Mouse (Mus musculus) megakaryocyte, embryonic 14.5 days (primary cell): Measurements from ENCODE around the gene Prkca. TPM values are rescaled to one million over a fixed set of nuclear protein-coding genes. Genes with fewer than 3 reads are reported as not detected.

Source experiments
- H3K27me3 ChIP-seq: replicated peaks from 2 replicates; pipeline ENCODE3; 2012; ENCODE audit warnings: inconsistent platforms
- H3K36me3 ChIP-seq: replicated peaks from 2 replicates; pipeline ENCODE3; 2012; ENCODE audit warnings: low read length, inconsistent platforms, mixed read lengths
- H3K4me1 ChIP-seq: 2 replicates; pipeline ENCODE4 v1.6.1; 2012; ENCODE audit warnings: inconsistent platforms
- H3K4me3 ChIP-seq: replicated peaks from 2 replicates; pipeline ENCODE3; 2012; ENCODE audit warnings: moderate library complexity, mild to moderate bottlenecking, inconsistent platforms
- H3K9me3 ChIP-seq: 2 replicates; pipeline ENCODE4 v1.6.1; 2012; ENCODE audit warnings: inconsistent platforms
- FLI1 ChIP-seq: IDR thresholded peaks from 2 replicates; pipeline ENCODE4 v1.6.1; 2012; ENCODE audit warnings: low read length, inconsistent platforms, mixed read lengths
- GATA1 ChIP-seq: IDR thresholded peaks from 3 replicates; pipeline ENCODE4 v1.6.1; 2012; ENCODE audit warnings: mixed read lengths, low read length, inconsistent platforms, borderline replicate concordance
- polyA plus RNA-seq: library from polyadenylated mRNA; stranded (reverse); fragments of >175 nt; gene quantifications from 2 replicates; pipeline ENCODE4 v1.2.3, GENCODE M21; 2012; ENCODE audit warnings: low replicate concordance; ENCODE audit not compliant: insufficient read depth

Gene Prkca
- polyA plus RNA-seq: 35.7 and 36.2 TPM in 2 replicates

DNA sequence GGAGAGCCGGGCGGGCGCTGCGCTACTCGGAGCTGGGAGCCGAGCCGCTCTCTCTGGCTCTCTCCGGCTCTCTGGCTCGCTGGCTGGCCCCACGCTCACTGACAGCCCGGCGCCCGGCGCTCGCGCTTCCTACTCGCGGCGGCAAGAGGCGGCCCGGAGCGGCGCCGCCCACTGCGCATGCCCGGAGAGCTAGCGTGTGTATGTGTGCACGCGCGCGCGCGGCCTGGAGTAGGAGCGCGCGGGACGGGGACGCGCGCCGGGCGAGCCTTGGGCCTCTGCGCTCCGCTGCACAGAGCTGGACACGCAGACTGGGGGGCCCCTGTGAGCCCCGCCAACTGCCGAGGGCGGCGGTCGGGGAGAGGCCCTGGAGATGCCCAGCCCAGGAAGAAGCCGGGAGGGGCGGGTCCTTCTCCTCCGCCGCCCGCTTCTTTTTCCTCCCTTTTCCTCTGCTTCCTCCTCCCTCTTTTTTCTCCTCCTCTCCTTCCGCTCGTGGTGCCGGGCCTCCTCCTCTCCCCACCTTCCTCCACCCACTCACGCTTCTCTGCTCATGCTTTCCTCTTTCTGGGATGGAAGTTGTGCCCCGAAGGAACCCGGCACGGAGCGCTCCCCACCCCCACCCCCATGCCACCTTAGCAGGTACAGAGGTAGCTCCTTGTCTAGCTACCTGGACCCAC is at the start of gene Prkca:
Prkca (minus strand) TSS at position 140 of the 674 bp plus-strand sequence.
- Histone ChIP-seq H3K4me3 (peak within 1 kb of the TSS; percentile 93), H3K4me1 (peaks cover 43% of the 10 kb centered on the region), H3K9me3 (no peaks in the 10 kb centered on the region), H3K36me3 (peaks cover 30% of the 10 kb centered on the region), H3K27me3 (peaks cover 17% of the 10 kb centered on the region)
- TF ChIP-seq GATA1 (no peak), FLI1 (no peak)

DNA sequence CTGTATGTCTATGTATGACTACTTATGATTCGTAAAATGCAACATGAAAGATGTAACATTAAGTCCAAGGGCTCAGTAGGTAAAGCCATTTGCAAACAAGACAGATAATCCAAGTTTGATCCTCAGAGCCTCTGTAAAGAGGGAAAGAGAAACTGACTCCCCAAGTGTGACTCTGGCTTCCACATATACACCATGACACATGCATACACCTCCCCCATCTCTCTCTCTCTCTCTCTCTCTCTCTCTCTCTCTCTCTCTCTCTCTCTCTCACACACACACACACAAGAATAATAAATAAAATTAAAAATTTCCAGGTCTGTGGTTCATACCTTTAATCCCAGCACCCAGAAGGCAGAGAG is 41.9 kb upstream of the Prkca start:
- Histone ChIP-seq H3K9me3 (peaks cover 11% of the 10 kb centered on the region), H3K4me1 (peaks cover 6% of the 10 kb centered on the region), H3K27me3 (peaks cover 9% of the 10 kb centered on the region), H3K4me3 (no peak overlapping the region), H3K36me3 (no peaks in the 10 kb centered on the region)
- TF ChIP-seq FLI1 (no peak), GATA1 (no peak)

DNA sequence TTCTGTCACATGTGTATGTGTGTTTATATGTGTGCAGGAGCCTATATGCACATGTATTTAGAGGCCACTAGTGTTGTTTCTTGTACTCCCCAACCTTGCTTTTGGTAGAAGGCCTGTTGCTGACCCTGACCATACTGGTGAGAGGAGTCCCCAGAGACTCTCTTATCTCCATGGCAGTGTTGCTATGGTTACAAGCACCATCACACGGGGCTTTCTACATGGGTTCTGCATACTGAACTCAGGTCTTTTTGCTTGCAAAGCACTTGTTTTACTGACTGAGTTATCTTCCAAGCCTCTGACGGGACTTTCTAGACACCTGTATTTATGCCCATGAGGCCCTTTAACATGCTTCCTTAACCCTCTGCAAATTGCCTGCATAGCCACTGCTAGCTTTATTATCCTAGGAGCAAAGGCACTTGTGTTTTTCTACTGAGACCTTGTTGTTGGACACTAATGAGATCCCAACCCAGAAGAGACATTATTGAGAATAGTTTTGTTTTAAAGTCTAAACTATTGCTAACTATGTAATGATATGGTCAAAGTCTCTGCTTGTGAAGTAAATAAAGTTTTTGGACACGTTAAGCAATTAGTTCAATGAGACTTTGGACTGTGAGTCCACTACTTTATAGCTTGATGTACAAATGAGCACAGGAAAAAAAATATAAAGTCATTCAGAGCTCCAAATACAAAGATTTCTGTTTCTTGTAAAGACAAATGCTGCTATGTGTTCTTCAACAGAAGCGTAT is 41.4 kb upstream of the Prkca start:
- Histone ChIP-seq H3K9me3 (peaks cover 11% of the 10 kb centered on the region), H3K27me3 (peaks cover 9% of the 10 kb centered on the region), H3K4me1 (peaks cover 11% of the 10 kb centered on the region), H3K36me3 (no peaks in the 10 kb centered on the region), H3K4me3 (no peak overlapping the region)
- no peak for TF ChIP-seq GATA1
- TF ChIP-seq FLI1: no peak

DNA sequence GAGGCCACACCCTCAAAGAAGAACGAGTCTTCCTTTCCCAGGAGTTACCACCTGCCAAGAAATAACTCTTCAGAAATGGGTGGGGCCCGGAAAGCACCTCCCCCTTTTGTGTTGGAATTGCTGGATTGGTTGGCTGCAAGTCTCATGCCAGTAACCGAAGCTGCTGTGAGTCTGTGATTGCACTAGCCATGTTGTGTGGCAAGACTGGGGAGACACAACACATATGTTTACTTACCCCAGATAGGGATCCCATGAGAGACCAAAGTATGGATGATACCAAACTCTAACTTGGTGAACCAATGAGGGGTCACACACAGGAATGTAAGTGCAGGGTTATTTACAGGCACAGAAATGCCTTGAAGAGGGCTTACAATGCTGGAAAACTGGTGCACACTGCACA is 38.9 kb upstream of the Prkca start:
- Histone ChIP-seq H3K27me3 (peaks cover 12% of the 10 kb centered on the region), H3K4me1 (peaks cover 28% of the 10 kb centered on the region), H3K36me3 (no peaks in the 10 kb centered on the region), H3K9me3 (peaks cover 11% of the 10 kb centered on the region), H3K4me3 (no peak overlapping the region)
- TF ChIP-seq FLI1 (no peak), GATA1 (no peak)

DNA sequence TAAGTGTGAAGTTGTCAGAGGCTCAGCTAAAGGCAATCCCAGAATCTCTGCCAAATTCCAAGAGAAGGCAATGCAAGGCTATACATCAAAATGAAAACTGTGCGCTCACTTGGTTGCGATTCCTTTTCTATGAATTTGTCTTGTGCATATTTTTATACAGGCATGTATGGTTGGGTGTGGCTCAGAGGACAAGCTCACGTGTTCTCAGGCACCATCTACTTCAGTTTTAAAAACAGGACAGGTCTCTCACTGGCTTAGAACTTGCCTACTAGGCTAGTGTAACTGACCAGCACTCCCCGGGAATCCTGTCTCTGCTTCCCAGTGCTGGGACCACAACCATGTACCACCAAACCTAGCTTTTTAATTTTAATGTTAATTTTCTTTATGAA is 34.6 kb upstream of the Prkca start:
- Histone ChIP-seq H3K4me3 (no peak overlapping the region), H3K27me3 (peaks cover 14% of the 10 kb centered on the region), H3K9me3 (peaks cover 12% of the 10 kb centered on the region), H3K4me1 (peaks cover 50% of the 10 kb centered on the region), H3K36me3 (no peaks in the 10 kb centered on the region)
- no peak for TF ChIP-seq GATA1
- TF ChIP-seq FLI1: no peak

DNA sequence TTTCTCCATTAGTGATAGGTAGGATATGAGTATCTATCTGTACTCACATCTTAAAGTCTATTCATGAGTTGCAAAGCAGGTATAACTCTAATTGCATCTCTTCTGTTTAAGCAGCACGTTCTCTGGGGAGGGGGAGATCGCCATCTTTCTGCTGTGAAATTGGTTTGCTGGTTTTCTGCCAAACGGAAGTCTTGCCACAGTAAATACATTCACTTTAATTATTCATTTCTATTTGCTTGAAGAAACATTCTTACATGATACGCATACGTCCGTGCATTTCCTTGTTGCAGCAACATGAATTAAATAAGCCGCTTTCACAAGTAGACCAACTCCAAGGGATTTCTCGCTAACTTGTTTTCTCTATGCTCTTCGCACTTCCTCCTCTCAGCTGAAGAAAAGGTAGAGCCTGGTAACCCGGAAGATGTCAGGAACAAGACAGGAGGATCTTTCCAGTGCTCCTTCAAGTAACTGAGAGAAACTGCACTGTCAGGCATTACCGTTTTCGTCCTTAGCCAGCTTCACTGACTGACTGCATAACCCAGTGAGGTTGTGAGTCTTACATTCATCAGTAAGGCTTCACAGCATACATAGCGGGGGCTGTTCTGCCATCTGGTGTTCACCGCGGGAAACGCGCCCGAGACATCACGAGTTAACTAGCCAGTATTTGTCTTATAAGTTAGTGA is 34.1 kb upstream of the Prkca start:
- H3K9me3 ChIP-seq: peaks cover 8% of the 10 kb centered on the region
- TF ChIP-seq GATA1 (no peak), FLI1 (no peak)
- H3K4me1 ChIP-seq: peaks cover 55% of the 10 kb centered on the region
- peaks cover 12% of the 10 kb centered on the region for H3K27me3 ChIP-seq
- peak overlapping the region; percentile 48 for H3K4me3 ChIP-seq
- no peaks in the 10 kb centered on the region for H3K36me3 ChIP-seq

DNA sequence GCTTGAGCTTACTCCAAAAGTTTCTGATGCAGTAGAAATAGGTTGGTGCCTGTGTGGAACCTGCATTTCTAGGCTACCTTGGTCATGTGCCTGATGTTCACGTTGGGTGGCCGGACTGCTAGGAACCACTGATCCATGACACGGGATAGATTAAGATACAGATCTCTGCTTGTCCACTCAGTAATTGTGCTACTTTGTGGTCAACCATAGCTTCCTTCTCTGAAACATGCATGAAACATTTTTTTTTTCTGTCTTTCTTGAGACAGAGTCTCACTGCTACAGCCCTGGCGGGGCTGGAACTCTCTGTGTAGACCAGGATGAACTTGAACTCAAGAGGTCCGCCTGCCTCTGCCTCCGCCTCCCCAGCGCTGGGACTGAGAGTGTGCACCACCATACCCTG is 33.1 kb upstream of the Prkca start:
- TF ChIP-seq FLI1 (no peak), GATA1 (no peak)
- Histone ChIP-seq H3K36me3 (no peaks in the 10 kb centered on the region), H3K27me3 (peaks cover 7% of the 10 kb centered on the region), H3K4me1 (peaks cover 55% of the 10 kb centered on the region), H3K4me3 (no peak overlapping the region), H3K9me3 (peaks cover 3% of the 10 kb centered on the region; the same call in 1 of the 2 replicates)

DNA sequence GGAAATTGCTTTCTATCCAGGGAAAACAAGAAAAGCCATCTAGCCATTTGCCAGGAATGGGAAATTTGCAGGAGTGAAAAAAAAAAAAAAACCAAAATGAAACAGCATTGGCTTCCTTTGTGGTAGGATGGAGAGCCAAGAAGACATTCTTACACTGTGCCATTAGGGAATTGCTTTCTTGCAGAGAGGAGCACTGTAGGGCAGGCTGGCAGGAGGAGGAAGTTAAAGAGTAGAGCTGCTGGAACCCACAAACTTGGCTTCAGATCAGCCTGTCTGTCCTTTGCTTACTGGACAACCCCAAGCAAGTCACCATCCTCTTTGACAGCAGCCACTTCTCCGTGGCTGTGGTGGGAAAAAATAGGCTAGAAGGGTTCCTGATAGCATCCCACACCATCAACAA is 23.3 kb upstream of the Prkca start:
- no peaks in the 10 kb centered on the region for H3K36me3 ChIP-seq
- H3K27me3 ChIP-seq: peaks cover 42% of the 10 kb centered on the region
- peak overlapping the region; percentile 8 for H3K4me3 ChIP-seq
- peaks cover 4% of the 10 kb centered on the region; the same call in 1 of the 2 replicates for H3K9me3 ChIP-seq
- peaks cover 45% of the 10 kb centered on the region for H3K4me1 ChIP-seq
- TF ChIP-seq GATA1: no peak
- TF ChIP-seq FLI1: no peak

DNA sequence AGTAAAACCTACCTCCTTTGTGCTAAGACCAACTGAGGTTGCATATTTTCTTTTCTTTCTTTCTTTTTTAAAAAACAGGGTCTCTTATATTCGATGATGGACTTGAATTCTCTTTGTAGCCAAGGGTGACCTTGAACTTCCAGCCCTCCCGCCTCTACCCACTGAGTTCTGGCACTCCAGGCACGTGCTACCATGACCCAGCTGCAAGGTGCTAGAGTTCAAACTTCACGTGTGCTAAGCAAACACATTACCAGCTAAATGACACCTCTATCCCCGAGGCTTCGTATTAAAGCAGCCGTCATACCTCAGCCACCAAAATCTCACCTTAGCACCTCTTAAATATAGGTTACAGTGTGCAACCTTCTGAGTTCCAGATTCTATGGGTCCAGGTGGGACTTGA is 21.9 kb upstream of the Prkca start:
- H3K4me3 ChIP-seq: no peak overlapping the region
- peaks cover 47% of the 10 kb centered on the region for H3K27me3 ChIP-seq
- H3K36me3 ChIP-seq: no peaks in the 10 kb centered on the region
- H3K9me3 ChIP-seq: peaks cover 4% of the 10 kb centered on the region; the same call in 1 of the 2 replicates
- no peak for TF ChIP-seq GATA1
- no peak for TF ChIP-seq FLI1
- H3K4me1 ChIP-seq: peaks cover 49% of the 10 kb centered on the region
